Mouse (Mus musculus) central nervous system, embryonic 14 days (tissue): ENCODE measurements around the gene Pdk4. TPM values are rescaled to one million over a fixed set of nuclear protein-coding genes. Genes with fewer than 3 reads are reported as not detected.

Source experiments
- polyA plus RNA-seq: library from polyadenylated mRNA; depleted of rRNA; stranded (reverse); fragments of >200 nt; gene quantifications from 2 replicates; pipeline ENCODE4 v1.2.3, GENCODE M21; 2012; rRNA removed

The Pdk4 gene
- polyA plus RNA-seq, result 1.1 and 1.6 TPM in 2 replicates

GRCm38 (mm10) chr6:5495961-5496853 lies at the start of gene Pdk4:
Pdk4 (minus strand) TSS chr6:5496309.

Other genes starting within 250 kb of the Pdk4 start
- gene Pon3, start 240.0 kb downstream of the Pdk4 start, polyA plus RNA-seq, result 3.1 and 3.7 TPM in 2 replicates
- 12.4 and 16.2 TPM in 2 replicates for gene Pon2, start 197.9 kb downstream of the Pdk4 start, polyA plus RNA-seq
- gene Asb4, start 112.9 kb downstream of the Pdk4 start, polyA plus RNA-seq, result 18.7 and 21.4 TPM in 2 replicates
- 21.0 and 27.1 TPM in 2 replicates for gene Dync1i1, start 229.3 kb upstream of the Pdk4 start, polyA plus RNA-seq